Mouse (Mus musculus) lung, adult 2 months (tissue): ENCODE measurements around the gene Inpp5f.

ENCODE experiments used
- CTCF ChIP-seq: fragments of 200-500 bp; IDR thresholded peaks from 2 replicates; pipeline ENCODE4 v1.5.1; 2011; ENCODE audit warnings: mild to moderate bottlenecking, low read length, control low read depth; ENCODE audit not compliant: insufficient read depth
- POLR2A ChIP-seq: fragments of 200-500 bp; IDR thresholded peaks from 2 replicates; pipeline ENCODE4 v1.6.1; 2011; ENCODE audit warnings: low read depth, mild to moderate bottlenecking, control low read depth, low read length, borderline replicate concordance; ENCODE audit errors: extremely low read depth

DNA sequence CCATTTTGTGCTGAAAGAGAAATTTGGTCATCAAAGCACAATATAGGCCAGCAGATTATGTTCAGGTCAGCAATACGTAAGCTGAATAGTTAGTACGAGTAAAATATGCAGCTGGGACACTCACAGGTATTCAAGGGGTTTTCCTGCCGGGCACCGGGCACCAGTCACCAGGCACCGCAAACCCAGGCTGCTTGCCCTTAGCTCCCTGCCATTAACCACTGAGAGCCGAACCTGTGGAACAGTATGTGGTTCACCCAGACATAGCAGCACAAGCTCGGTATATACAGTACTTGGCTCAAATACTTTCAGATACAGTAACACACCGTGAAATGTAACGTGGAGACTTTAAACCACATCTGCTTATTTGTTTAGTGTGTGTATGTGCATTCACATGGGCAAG, 114.1 kb downstream of the Inpp5f start:
- TF ChIP-seq POLR2A (no peak), CTCF (no peak)
